Mouse (Mus musculus) ES-Bruce4 (cell line): ENCODE data around the gene Matk. TPM values are rescaled to one million over a fixed set of nuclear protein-coding genes. Genes with fewer than 3 reads are reported as not detected.

Source experiments
- H3K27ac ChIP-seq: 2 replicates; pipeline ENCODE4 v1.5.1; 2012; ENCODE audit warnings: low read length, inconsistent platforms; ENCODE audit not compliant: insufficient read depth
- H3K27me3 ChIP-seq: 2 replicates; pipeline ENCODE4 v1.6.1; 2012; ENCODE audit warnings: mild to moderate bottlenecking, low read length, inconsistent platforms; ENCODE audit not compliant: control insufficient read depth, poor library complexity, insufficient read depth, severe bottlenecking
- H3K36me3 ChIP-seq: 2 replicates; pipeline ENCODE4 v1.6.1; 2012; ENCODE audit warnings: inconsistent platforms, mild to moderate bottlenecking, low read length, moderate library complexity; ENCODE audit not compliant: control insufficient read depth, poor library complexity, insufficient read depth, severe bottlenecking
- H3K4me1 ChIP-seq: one replicate; pipeline ENCODE4 v1.8.1; 2011; ENCODE audit warnings: low read length; ENCODE audit not compliant: control insufficient read depth, insufficient read depth
- H3K4me3 ChIP-seq: 2 replicates; pipeline ENCODE4 v1.5.1; 2011; ENCODE audit warnings: low read depth, mild to moderate bottlenecking, low read length
- H3K9ac ChIP-seq: 2 replicates; pipeline ENCODE4 v1.6.1; 2012; ENCODE audit warnings: low read depth, mild to moderate bottlenecking, inconsistent platforms; ENCODE audit not compliant: poor library complexity, severe bottlenecking
- H3K9me3 ChIP-seq: replicated peaks from 2 replicates; pipeline ENCODE4 v1.6.1; 2012; ENCODE audit warnings: mild to moderate bottlenecking, low read length, inconsistent platforms; ENCODE audit not compliant: control insufficient read depth, poor library complexity, insufficient read depth, severe bottlenecking
- CTCF ChIP-seq: IDR thresholded peaks from one replicate; pipeline ENCODE4 v1.8.1; 2011; ENCODE audit warnings: low read depth, low read length
- EP300 ChIP-seq: IDR thresholded peaks from 2 replicates; pipeline ENCODE4 v1.6.1; 2011; ENCODE audit warnings: low read depth, low read length; ENCODE audit not compliant: insufficient read depth
- POLR2A ChIP-seq: IDR thresholded peaks from one replicate; pipeline ENCODE4 v1.8.1; 2011; ENCODE audit warnings: low read length; ENCODE audit not compliant: insufficient read depth
- polyA plus RNA-seq: library from polyadenylated mRNA; stranded (reverse); fragments of >200 nt; gene quantifications from 2 replicates; pipeline ENCODE4 v1.2.4, GENCODE M21; 2011; ENCODE audit warnings: low read depth; ENCODE audit not compliant: missing spikeins, insufficient read depth, insufficient read length

Gene Matk
- polyA plus RNA-seq, 1 experiment = 1.1 TPM

- Histone ChIP-seq H3K27me3 (no peaks in the 10 kb centered on the region), H3K27ac (no peak overlapping the region), H3K9me3 (no peaks in the 10 kb centered on the region), H3K36me3 (no peaks in the 10 kb centered on the region), H3K9ac (peak overlapping the region; percentile 13; the same call in 1 of the 2 replicates), H3K4me1 (peaks cover 5% of the 10 kb centered on the region), H3K4me3 (peak overlapping the region; percentile 51)
- TF ChIP-seq CTCF (no peak), POLR2A (no peak), EP300 (no peak)
Observed at GRCm38 (mm10) chr10:81290698-81291460, 38.1 kb downstream of the Matk start.

GRCm38 (mm10) chr10:81291511-81292104 is 38.9 kb downstream of the Matk start, which contains the start of gene Tjp3:
Gene Tjp3 (minus strand): TSS chr10:81291581.
- H3K36me3 ChIP-seq = no peaks in the 10 kb centered on the region
- peaks cover 5% of the 10 kb centered on the region for H3K4me1 ChIP-seq
- no peaks in the 10 kb centered on the region for H3K9me3 ChIP-seq
- no peaks in the 10 kb centered on the region for H3K27me3 ChIP-seq
- no peak for TF ChIP-seq EP300
- no peak for TF ChIP-seq POLR2A
- no peak for TF ChIP-seq CTCF
- H3K9ac ChIP-seq = peak within 1 kb of the TSS; percentile 13; the same call in 1 of the 2 replicates
- H3K4me3 ChIP-seq = peak within 1 kb of the TSS; percentile 51
- H3K27ac ChIP-seq = peak within 1 kb of the TSS; percentile 23; the same call in 1 of the 2 replicates

GRCm38 (mm10) chr10:81292554-81293333 is 40.0 kb downstream of the Matk start, which contains the start of gene Pip5k1c:
Gene Pip5k1c (plus strand): TSS chr10:81292963.
- peaks cover 2% of the 10 kb centered on the region for H3K4me1 ChIP-seq
- no peaks in the 10 kb centered on the region for H3K36me3 ChIP-seq
- TF ChIP-seq CTCF (no peak), EP300 (no peak), POLR2A (no peak)
- peak within 1 kb of the TSS; percentile 23; the same call in 1 of the 2 replicates for H3K27ac ChIP-seq
- H3K27me3 ChIP-seq = no peaks in the 10 kb centered on the region
- H3K9me3 ChIP-seq = no peaks in the 10 kb centered on the region
- H3K9ac ChIP-seq = peak within 1 kb of the TSS; percentile 81
- H3K4me3 ChIP-seq = peak within 1 kb of the TSS; percentile 84

- Histone ChIP-seq H3K4me3 (peak overlapping the region; percentile 84), H3K36me3 (no peaks in the 10 kb centered on the region), H3K4me1 (peaks cover 4% of the 10 kb centered on the region), H3K9ac (peak overlapping the region; percentile 81), H3K27ac (no peak overlapping the region), H3K9me3 (no peaks in the 10 kb centered on the region), H3K27me3 (no peaks in the 10 kb centered on the region)
- no peak for TF ChIP-seq EP300
- TF ChIP-seq POLR2A = no peak
- TF ChIP-seq CTCF = no peak
Observed at GRCm38 (mm10) chr10:81293334-81294030, 40.7 kb downstream of the Matk start.

- Histone ChIP-seq H3K4me1 (peaks cover 4% of the 10 kb centered on the region), H3K27ac (no peak overlapping the region), H3K4me3 (0 out of 2 replicates have a peak overlapping the region, but pooled peaks have one; percentile 8), H3K27me3 (no peaks in the 10 kb centered on the region), H3K9me3 (no peaks in the 10 kb centered on the region), H3K9ac (no peak overlapping the region), H3K36me3 (no peaks in the 10 kb centered on the region)
- TF ChIP-seq CTCF (no peak), POLR2A (no peak), EP300 (no peak)
Observed at GRCm38 (mm10) chr10:81294442-81294841, 41.7 kb downstream of the Matk start.
